8 mouse cellular contexts compared by ENCODE assay signal in genomic region chr10:80433513-80434232, GRCm38 (mm10). TPM values are rescaled to one million over a fixed set of nuclear protein-coding genes. Genes with fewer than 3 reads are reported as not detected.
A peak's percentile ranks its signal among the peaks of the same experiment; 100 is the strongest.
DNase-seq lines count a peak whose midpoint lies in the region; ATAC-seq lines count a peak whose summit lies in the region.

Tcf3 (minus strand) TSS chr10:80433647.

- peak within 1 kb of the TSS; percentile 83 for H3K4me2 ChIP-seq in hindbrain, embryonic 15.5 days

- ATAC-seq in hindbrain, embryonic 15.5 days (ENCODE audit: low FRiP score, low read depth): peak; percentile 94

- H3K36me3 ChIP-seq in hindbrain, embryonic 15.5 days: peaks cover 7% of the 10 kb centered on the region

- H3K9me3 ChIP-seq in hindbrain, embryonic 15.5 days: no peaks in the 10 kb centered on the region

- peak within 1 kb of the TSS; percentile 99 for H3K27ac ChIP-seq in hindbrain, embryonic 15.5 days (replicated peaks)

- H3K4me1 ChIP-seq in hindbrain, embryonic 15.5 days (replicated peaks): peaks cover 24% of the 10 kb centered on the region

- peak within 1 kb of the TSS; percentile 94 for H3K9ac ChIP-seq in hindbrain, embryonic 15.5 days

- peak within 1 kb of the TSS; percentile 94 for H3K4me3 ChIP-seq in hindbrain, embryonic 15.5 days

- peak; percentile 97 for DNase-seq in T-cell, adult 2 months (ENCODE audit: low spot score)
- peak; percentile 94 to 96 for DNase-seq in cerebellum, postnatal 36 days
- DNase-seq in frontal cortex, postnatal 36 days (ENCODE audit: low spot score in 2 of 2): peak; percentile 94 to 98
- peak; percentile 97 for DNase-seq in left cerebral cortex, adult 11 months (ENCODE audit: low spot score)
- DNase-seq in lung, postnatal 4 days: peak; percentile 96 to 98
- peak; percentile 93 for DNase-seq in retina, postnatal 7 days (ENCODE audit: low read depth, low spot score)
- DNase-seq in urinary bladder, adult 2 months (ENCODE audit: low spot score): peak; percentile 85

- WGBS in hindbrain, embryonic 15.5 days: under 1% methylated on average over 41 of the region's 61 CpGs

- H3K27me3 ChIP-seq in hindbrain, embryonic 15.5 days: no peaks in the 10 kb centered on the region

RNA-seq across cellular contexts. Expression of gene Tcf3, which starts in this region (rescaled TPM):
- polyA plus RNA-seq in hindbrain, embryonic 15.5 days (2015; fragmentation: Nextera tagmentation; extraction: Ambion mirVana): 52.5 and 54.7 TPM in 2 replicates
- polyA plus RNA-seq in urinary bladder, adult 2 months (2012; rRNA removed): 29.7 and 35.4 TPM in 2 replicates

Comparison
In these comparisons a context has a peak if more than half of its experiments do, and no peak if none do; other contexts are left out.
1. Peak in every context shown above with its lines: DNase-seq, ATAC-seq, H3K4me3 ChIP-seq and H3K27ac ChIP-seq.